Mouse (Mus musculus) kidney, adult 2 months (tissue): Measurements from ENCODE around the gene Dpy19l3.

Experiments used
- CTCF ChIP-seq: fragments of 200-500 bp; conservative IDR thresholded peaks from 2 replicates; pipeline ENCODE4 v1.5.1; 2011; ENCODE audit warnings: low read depth, mild to moderate bottlenecking, control low read depth, low read length, moderate library complexity, mixed read lengths; ENCODE audit not compliant: insufficient read depth, insufficient read length
- POLR2A ChIP-seq: fragments of 200-500 bp; IDR thresholded peaks from one replicate; pipeline ENCODE4 v1.6.1; 2011; ENCODE audit warnings: low read depth, low read length, control low read depth

GRCm38 (mm10) chr7:35732585-35733059, 21.6 kb downstream of the Dpy19l3 start:
- no peak for TF ChIP-seq CTCF
- no peak for TF ChIP-seq POLR2A
